Mouse (Mus musculus): Measurements from ENCODE around the gene Eif3l. TPM values are rescaled to one million over a fixed set of nuclear protein-coding genes. Genes with fewer than 3 reads are reported as not detected.
"Not testable (repeated sequence)": the region's sequence is repeated elsewhere in the genome, so short reads cannot be mapped to it uniquely, and the experiment has no call there.

The Eif3l gene
- polyA plus RNA-seq, 1 experiment from 2014 or later: 242 TPM

GRCm38 (mm10) chr15:79030551-79031435, 44.2 kb upstream of the Eif3l start:
- H3K9ac ChIP-seq (ENCODE audit: low read length): peak overlapping the region; percentile 100
- DNase-seq (ENCODE audit: low spot score, missing footprints) (peak; percentile 98), ATAC-seq (ENCODE audit: low FRiP score) (peak; percentile 79)
- 0 out of 2 replicates have a peak overlapping the region, but pooled peaks have one; percentile 13 for H3K27ac ChIP-seq (ENCODE audit: low read depth, low read length)
- peak overlapping the region; percentile 72 for H3K4me3 ChIP-seq (ENCODE audit: low read depth, low read length)
- H3K36me3 ChIP-seq (ENCODE audit: control insufficient read depth, insufficient read depth, low read length): no peaks in the 10 kb centered on the region
- no peaks in the 10 kb centered on the region for H3K27me3 ChIP-seq (ENCODE audit: control insufficient read depth, insufficient read depth, low read length)
- H3K9me3 ChIP-seq (ENCODE audit: control insufficient read depth, low read length): no peaks in the 10 kb centered on the region
- peak overlapping the region; percentile 97 for H3K4me2 ChIP-seq
- peaks cover 29% of the 10 kb centered on the region for H3K4me1 ChIP-seq (ENCODE audit: control insufficient read depth, insufficient read depth, low read length)
- WGBS: under 1% methylated on average over 52 of the region's 52 CpGs

GRCm38 (mm10) chr15:79031908-79032307, 43.1 kb upstream of the Eif3l start:
- not testable (repeated sequence) for ATAC-seq (ENCODE audit: low FRiP score); H3K27ac ChIP-seq (ENCODE audit: low read depth, low read length); H3K27me3 ChIP-seq (ENCODE audit: control insufficient read depth, insufficient read depth, low read length); H3K36me3 ChIP-seq (ENCODE audit: control insufficient read depth, insufficient read depth, low read length); H3K4me3 ChIP-seq (ENCODE audit: low read depth, low read length); H3K4me2 ChIP-seq; DNase-seq (ENCODE audit: low spot score, missing footprints); H3K9me3 ChIP-seq (ENCODE audit: control insufficient read depth, low read length); H3K9ac ChIP-seq (ENCODE audit: low read length)
- H3K4me1 ChIP-seq (ENCODE audit: control insufficient read depth, insufficient read depth, low read length): peaks cover 25% of the 10 kb centered on the region
- WGBS: 91% methylated on average over 5 of the region's 5 CpGs

- no peaks in the 10 kb centered on the region for H3K9me3 ChIP-seq (ENCODE audit: control insufficient read depth, low read length)
- peak; percentile 99 for DNase-seq (ENCODE audit: low spot score, missing footprints)
- no peak overlapping the region for H3K4me2 ChIP-seq
- no peak overlapping the region for H3K9ac ChIP-seq (ENCODE audit: low read length)
- no peaks in the 10 kb centered on the region for H3K36me3 ChIP-seq (ENCODE audit: control insufficient read depth, insufficient read depth, low read length)
- no peak overlapping the region for H3K27ac ChIP-seq (ENCODE audit: low read depth, low read length)
- peaks cover 28% of the 10 kb centered on the region for H3K27me3 ChIP-seq (ENCODE audit: control insufficient read depth, insufficient read depth, low read length)
- H3K4me3 ChIP-seq (ENCODE audit: low read depth, low read length): no peak overlapping the region
- peak; percentile 40; the same call in 1 of the 2 replicates for ATAC-seq (ENCODE audit: low FRiP score)
- 14% methylated on average over 14 of the region's 14 CpGs for WGBS
- H3K4me1 ChIP-seq (ENCODE audit: control insufficient read depth, insufficient read depth, low read length): peaks cover 3% of the 10 kb centered on the region
Observed at GRCm38 (mm10) chr15:79037913-79038328, 37.1 kb upstream of the Eif3l start.

- H3K4me1 ChIP-seq (ENCODE audit: control insufficient read depth, insufficient read depth, low read length): peaks cover 3% of the 10 kb centered on the region
- no peak overlapping the region for H3K27ac ChIP-seq (ENCODE audit: low read depth, low read length)
- DNase-seq (ENCODE audit: low spot score, missing footprints): no peak
- no peaks in the 10 kb centered on the region for H3K36me3 ChIP-seq (ENCODE audit: control insufficient read depth, insufficient read depth, low read length)
- no peak overlapping the region for H3K9ac ChIP-seq (ENCODE audit: low read length)
- no peak overlapping the region for H3K4me2 ChIP-seq
- H3K9me3 ChIP-seq (ENCODE audit: control insufficient read depth, low read length): no peaks in the 10 kb centered on the region
- 68% methylated on average over 10 of the region's 10 CpGs for WGBS
- H3K4me3 ChIP-seq (ENCODE audit: low read depth, low read length): no peak overlapping the region
- H3K27me3 ChIP-seq (ENCODE audit: control insufficient read depth, insufficient read depth, low read length): peaks cover 33% of the 10 kb centered on the region
- no peak for ATAC-seq (ENCODE audit: low FRiP score)
Observed at GRCm38 (mm10) chr15:79038331-79038730, 36.6 kb upstream of the Eif3l start.

GRCm38 (mm10) chr15:79038853-79039252, 36.1 kb upstream of the Eif3l start:
- Histone ChIP-seq H3K9ac (ENCODE audit: low read length) (no peak overlapping the region), H3K27me3 (ENCODE audit: control insufficient read depth, insufficient read depth, low read length) (peaks cover 38% of the 10 kb centered on the region), H3K27ac (ENCODE audit: low read depth, low read length) (no peak overlapping the region), H3K4me2 (no peak overlapping the region), H3K4me1 (ENCODE audit: control insufficient read depth, insufficient read depth, low read length) (peaks cover 3% of the 10 kb centered on the region), H3K9me3 (ENCODE audit: control insufficient read depth, low read length) (no peaks in the 10 kb centered on the region), H3K36me3 (ENCODE audit: control insufficient read depth, insufficient read depth, low read length) (no peaks in the 10 kb centered on the region), H3K4me3 (ENCODE audit: low read depth, low read length) (no peak overlapping the region)
- DNase-seq (ENCODE audit: low spot score, missing footprints): no peak
- WGBS: 16% methylated on average over 7 of the region's 7 CpGs
- peak; percentile 28 for ATAC-seq (ENCODE audit: low FRiP score)

- Histone ChIP-seq H3K9me3 (ENCODE audit: control insufficient read depth, low read length) (no peaks in the 10 kb centered on the region), H3K9ac (ENCODE audit: low read length) (no peak overlapping the region), H3K27me3 (ENCODE audit: control insufficient read depth, insufficient read depth, low read length) (peaks cover 39% of the 10 kb centered on the region), H3K4me1 (ENCODE audit: control insufficient read depth, insufficient read depth, low read length) (peaks cover 3% of the 10 kb centered on the region), H3K36me3 (ENCODE audit: control insufficient read depth, insufficient read depth, low read length) (no peaks in the 10 kb centered on the region), H3K4me2 (peak overlapping the region; percentile 34; the same call in 1 of the 2 replicates), H3K27ac (ENCODE audit: low read depth, low read length) (no peak overlapping the region), H3K4me3 (ENCODE audit: low read depth, low read length) (peak overlapping the region; percentile 13; the same call in 1 of the 2 replicates)
- ATAC-seq (ENCODE audit: low FRiP score) (no peak), DNase-seq (ENCODE audit: low spot score, missing footprints) (peak; percentile 90)
- 25% methylated on average over 24 of the region's 24 CpGs for WGBS
Observed at GRCm38 (mm10) chr15:79040501-79041416, 34.2 kb upstream of the Eif3l start.

- 76% methylated on average over 6 of the region's 6 CpGs for WGBS
- H3K27me3 ChIP-seq (ENCODE audit: control insufficient read depth, insufficient read depth, low read length): peaks cover 39% of the 10 kb centered on the region
- H3K36me3 ChIP-seq (ENCODE audit: control insufficient read depth, insufficient read depth, low read length): no peaks in the 10 kb centered on the region
- peak within 1 kb of the TSS; percentile 36; the same call in 1 of the 2 replicates for H3K9ac ChIP-seq (ENCODE audit: low read length)
- ATAC-seq (ENCODE audit: low FRiP score) (no peak), DNase-seq (ENCODE audit: low spot score, missing footprints) (no peak)
- H3K27ac ChIP-seq (ENCODE audit: low read depth, low read length): no peak within 1 kb of the TSS
- no peaks in the 10 kb centered on the region for H3K9me3 ChIP-seq (ENCODE audit: control insufficient read depth, low read length)
- peaks cover 3% of the 10 kb centered on the region for H3K4me1 ChIP-seq (ENCODE audit: control insufficient read depth, insufficient read depth, low read length)
- H3K4me2 ChIP-seq: peak within 1 kb of the TSS; percentile 71
- peak within 1 kb of the TSS; percentile 41 for H3K4me3 ChIP-seq (ENCODE audit: low read depth, low read length)
Observed at GRCm38 (mm10) chr15:79041585-79041984, 33.4 kb upstream of the Eif3l start, which contains the start of gene Galr3. Gene Galr3, plus strand, starts transcription at chr15:79041885.

- peak overlapping the region; percentile 36; the same call in 1 of the 2 replicates for H3K9ac ChIP-seq (ENCODE audit: low read length)
- peaks cover 39% of the 10 kb centered on the region for H3K27me3 ChIP-seq (ENCODE audit: control insufficient read depth, insufficient read depth, low read length)
- under 1% methylated on average over 97 of the region's 105 CpGs for WGBS
- no peaks in the 10 kb centered on the region for H3K36me3 ChIP-seq (ENCODE audit: control insufficient read depth, insufficient read depth, low read length)
- H3K9me3 ChIP-seq (ENCODE audit: control insufficient read depth, low read length): no peaks in the 10 kb centered on the region
- H3K4me2 ChIP-seq: peak overlapping the region; percentile 71
- H3K4me3 ChIP-seq (ENCODE audit: low read depth, low read length): peak overlapping the region; percentile 41
- H3K27ac ChIP-seq (ENCODE audit: low read depth, low read length): no peak overlapping the region
- ATAC-seq (ENCODE audit: low FRiP score) (0 out of 2 replicates have a peak, but pooled peaks have one; percentile 4), DNase-seq (ENCODE audit: low spot score, missing footprints) (peak; percentile 94)
- H3K4me1 ChIP-seq (ENCODE audit: control insufficient read depth, insufficient read depth, low read length): peaks cover 3% of the 10 kb centered on the region
Observed at GRCm38 (mm10) chr15:79042721-79043491, 32.1 kb upstream of the Eif3l start.

Data from midbrain, embryonic 11.5 days (tissue).